Comparison of ENCODE assay signal across 8 mouse cellular contexts in the genomic region with DNA sequence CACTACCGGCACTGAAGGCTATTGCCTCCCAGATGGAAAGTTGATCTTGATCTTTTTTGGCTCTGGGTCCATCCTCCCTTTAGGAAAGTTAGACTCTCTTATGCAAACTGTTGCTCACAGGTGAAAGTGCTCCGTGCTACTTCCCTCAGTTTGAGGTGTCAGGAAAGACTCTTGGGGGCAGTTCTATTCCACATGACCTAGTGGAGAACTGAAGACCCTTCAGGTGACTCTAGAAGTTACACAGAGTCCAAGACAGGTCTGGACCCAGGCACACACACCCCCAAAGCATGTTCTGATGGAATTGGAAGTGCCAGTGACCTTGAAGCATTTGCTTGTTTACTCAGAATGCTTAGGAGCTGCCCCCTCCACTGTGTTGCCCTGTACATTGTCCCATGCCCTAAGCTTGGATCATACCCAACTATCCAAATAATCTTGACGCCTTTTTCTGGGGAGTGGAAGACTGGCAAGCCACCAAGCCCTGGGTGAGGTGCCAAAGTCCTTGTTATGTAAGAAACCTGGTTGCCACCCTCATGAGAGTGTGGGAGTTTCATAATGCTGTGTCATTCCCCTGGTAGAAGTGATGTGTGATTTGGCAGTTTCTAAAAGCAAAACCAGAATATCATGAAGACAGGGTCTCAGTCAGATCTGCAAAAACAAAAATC. TPM values are rescaled to one million over a fixed set of nuclear protein-coding genes. Genes with fewer than 3 reads are reported as not detected.
DNase-seq lines count a peak whose midpoint lies in the region; ATAC-seq and TF ChIP-seq lines count a peak whose summit lies in the region.

No protein-coding gene starts in this region.

- H3K9me3 ChIP-seq in forebrain, embryonic 14.5 days (replicated peaks; ENCODE audit: control insufficient read depth, low read length) = no peaks in the 10 kb centered on the region
- H3K9me3 ChIP-seq in forebrain, embryonic 10.5 days = no peaks in the 10 kb centered on the region
- H3K9me3 ChIP-seq in heart, embryonic 15.5 days (replicated peaks) = no peaks in the 10 kb centered on the region
- no peaks in the 10 kb centered on the region for H3K9me3 ChIP-seq in limb, embryonic 15.5 days
- no peaks in the 10 kb centered on the region for H3K9me3 ChIP-seq in midbrain, postnatal 0 days (ENCODE audit: low read length)

- ATAC-seq in forebrain, embryonic 14.5 days = no peak
- ATAC-seq in heart, embryonic 15.5 days (replicated peaks; ENCODE audit: insufficient number of reproducible peaks, insufficient read depth, low FRiP score, low read depth) = peak; percentile 67
- ATAC-seq in limb, embryonic 15.5 days (ENCODE audit: insufficient number of reproducible peaks, low FRiP score, low TSS enrichment, low read depth) = no peak
- ATAC-seq in midbrain, postnatal 0 days (ENCODE audit: low FRiP score) = no peak

- TF ChIP-seq CTCF in midbrain, postnatal 0 days (IDR thresholded peaks at IDR 0.05) = no peak

- WGBS in forebrain, embryonic 14.5 days = 76% methylated on average over 3 of the region's 3 CpGs
- 84% methylated on average over 3 of the region's 3 CpGs for WGBS in forebrain, embryonic 10.5 days
- WGBS in heart, embryonic 15.5 days = 42% methylated on average over 3 of the region's 3 CpGs
- WGBS in limb, embryonic 15.5 days = 38% methylated on average over 3 of the region's 3 CpGs
- WGBS in midbrain, postnatal 0 days = 83% methylated on average over 3 of the region's 3 CpGs

- H3K4me3 ChIP-seq in forebrain, embryonic 14.5 days (ENCODE audit: low read depth, low read length) = no peak overlapping the region
- H3K4me3 ChIP-seq in forebrain, embryonic 10.5 days = no peak overlapping the region
- no peak overlapping the region for H3K4me3 ChIP-seq in heart, embryonic 15.5 days
- H3K4me3 ChIP-seq in limb, embryonic 15.5 days = no peak overlapping the region
- H3K4me3 ChIP-seq in midbrain, postnatal 0 days (ENCODE audit: low read depth, low read length) = no peak overlapping the region

- H3K4me2 ChIP-seq in forebrain, embryonic 14.5 days (ENCODE audit: low read length) = no peak overlapping the region
- no peak overlapping the region for H3K4me2 ChIP-seq in heart, embryonic 15.5 days
- no peak overlapping the region for H3K4me2 ChIP-seq in limb, embryonic 15.5 days
- no peak overlapping the region for H3K4me2 ChIP-seq in midbrain, postnatal 0 days (ENCODE audit: low read depth, low read length, poor library complexity, severe bottlenecking)

- H3K4me1 ChIP-seq in forebrain, embryonic 14.5 days (ENCODE audit: control insufficient read depth, insufficient read depth, low read length) = no peaks in the 10 kb centered on the region
- no peaks in the 10 kb centered on the region for H3K4me1 ChIP-seq in forebrain, embryonic 10.5 days
- H3K4me1 ChIP-seq in heart, embryonic 15.5 days (replicated peaks) = 0 out of 2 replicates have a peak, but pooled peaks cover 3% of the 10 kb centered on the region
- H3K4me1 ChIP-seq in limb, embryonic 15.5 days = no peaks in the 10 kb centered on the region; the same call in 1 of the 2 replicates
- H3K4me1 ChIP-seq in midbrain, postnatal 0 days (ENCODE audit: insufficient read depth, low read length) = no peaks in the 10 kb centered on the region

- no peak overlapping the region for H3K9ac ChIP-seq in forebrain, embryonic 14.5 days (ENCODE audit: low read length)
- H3K9ac ChIP-seq in heart, embryonic 15.5 days = no peak overlapping the region
- H3K9ac ChIP-seq in limb, embryonic 15.5 days = no peak overlapping the region
- no peak overlapping the region for H3K9ac ChIP-seq in midbrain, postnatal 0 days (replicated peaks; ENCODE audit: low read length, poor library complexity, severe bottlenecking)

- H3K27me3 ChIP-seq in forebrain, embryonic 14.5 days (replicated peaks; ENCODE audit: control insufficient read depth, insufficient read depth, low read length) = no peaks in the 10 kb centered on the region
- no peaks in the 10 kb centered on the region for H3K27me3 ChIP-seq in forebrain, embryonic 10.5 days (ENCODE audit: poor library complexity, severe bottlenecking)
- H3K27me3 ChIP-seq in heart, embryonic 15.5 days = peaks cover 17% of the 10 kb centered on the region
- no peaks in the 10 kb centered on the region for H3K27me3 ChIP-seq in limb, embryonic 15.5 days
- no peaks in the 10 kb centered on the region for H3K27me3 ChIP-seq in midbrain, postnatal 0 days (ENCODE audit: insufficient read depth, low read length)

- no peak overlapping the region for H3K27ac ChIP-seq in forebrain, embryonic 14.5 days (ENCODE audit: low read depth, low read length)
- no peak overlapping the region for H3K27ac ChIP-seq in forebrain, embryonic 10.5 days
- H3K27ac ChIP-seq in heart, embryonic 15.5 days = no peak overlapping the region
- H3K27ac ChIP-seq in limb, embryonic 15.5 days = 0 out of 2 replicates have a peak overlapping the region, but pooled peaks have one; percentile 0
- H3K27ac ChIP-seq in midbrain, postnatal 0 days (ENCODE audit: low read depth, low read length) = no peak overlapping the region

- peak; percentile 15 for DNase-seq in forebrain, embryonic 14.5 days (ENCODE audit: low spot score)
- DNase-seq in forebrain, embryonic 10.5 days (ENCODE audit: extremely low spot score, low spot score) = no peak
- DNase-seq in Muller cell, postnatal 12 days (ENCODE audit: inconsistent ontology term) = peak; percentile 61
- DNase-seq in T-cell, adult 2 months (ENCODE audit: low spot score) = no peak
- DNase-seq in spleen, postnatal 10 days (ENCODE audit: low spot score in 2 of 2) = no peak
- no peak for DNase-seq in midbrain, postnatal 0 days (ENCODE audit: low spot score)

- H3K36me3 ChIP-seq in forebrain, embryonic 14.5 days (ENCODE audit: control insufficient read depth, insufficient read depth, low read length) = no peaks in the 10 kb centered on the region
- H3K36me3 ChIP-seq in forebrain, embryonic 10.5 days (replicated peaks) = no peaks in the 10 kb centered on the region
- H3K36me3 ChIP-seq in heart, embryonic 15.5 days = no peaks in the 10 kb centered on the region
- H3K36me3 ChIP-seq in limb, embryonic 15.5 days = no peaks in the 10 kb centered on the region
- H3K36me3 ChIP-seq in midbrain, postnatal 0 days (ENCODE audit: insufficient read depth, low read length) = no peaks in the 10 kb centered on the region

RNA-seq across cellular contexts. Expression of gene Nampt, which starts 51.1 kb away (rescaled TPM):
- polyA plus RNA-seq in forebrain, embryonic 14.5 days (2014; fragmentation: Nextera tagmentation; extraction: Ambion mirVana) = 39.4 and 44.3 TPM in 2 replicates
- polyA plus RNA-seq in forebrain, embryonic 10.5 days (2016; fragmentation: Nextera tagmentation; extraction: Ambion mirVana) = 38.7 and 41.6 TPM in 2 replicates
- 16.2 and 16.4 TPM in 2 replicates for polyA plus RNA-seq in heart, embryonic 15.5 days (2015; fragmentation: Nextera tagmentation; extraction: Ambion mirVana)
- 19.3 and 19.7 TPM in 2 replicates for polyA plus RNA-seq in limb, embryonic 15.5 days (2015; fragmentation: Nextera tagmentation; extraction: Ambion mirVana)
- total RNA-seq in midbrain, postnatal 0 days (2014; rRNA removed) = 34.7 and 41.9 TPM in 2 replicates
- polyA plus RNA-seq in midbrain, postnatal 0 days (2015; fragmentation: Nextera tagmentation; extraction: Ambion mirVana) = 24.0 and 24.1 TPM in 2 replicates

Comparison
In these comparisons a context has a peak if more than half of its experiments do, and no peak if none do; other contexts are left out.
1. DNase-seq: peak in forebrain, embryonic 14.5 days (single experiment) and Muller cell, postnatal 12 days (single experiment); none in forebrain, embryonic 10.5 days (single experiment), T-cell, adult 2 months (single experiment), spleen, postnatal 10 days (0 of 2) and midbrain, postnatal 0 days (single experiment).